Mouse (Mus musculus) E14TG2a.4 (cell line): Measurements from ENCODE around the gene Tnfaip8l2.

Experiments
- CTCF ChIP-seq: conservative IDR thresholded peaks from 2 replicates; pipeline ENCODE4 v1.5.1; 2014; ENCODE audit warnings: low read length
- NANOG ChIP-seq: IDR thresholded peaks from 2 replicates; pipeline ENCODE4 v1.6.1; 2014; ENCODE audit warnings: borderline replicate concordance, low read length, mixed read lengths

GRCm38 (mm10) chr3:95141952-95142616, at the start of gene Tnfaip8l2:
- TF ChIP-seq CTCF (no peak), NANOG (no peak)
